Mouse (Mus musculus) heart, adult 2 months (tissue): ENCODE measurements around the gene Ccdc87. TPM values are rescaled to one million over a fixed set of nuclear protein-coding genes. Genes with fewer than 3 reads are reported as not detected.

ENCODE experiments used
- DNase-seq, 2 experiments: peaks; one replicate each; pipeline ENCODE4 v3.0.0; 2021
- H3K27ac ChIP-seq: fragments of 200-600 bp; 2 replicates; pipeline ENCODE4 v1.8.1; 2022
- H3K27me3 ChIP-seq: fragments of 200-500 bp; 2 replicates; pipeline ENCODE4 v1.6.1; 2012; ENCODE audit warnings: mild to moderate bottlenecking, low read length, inconsistent platforms, mixed read lengths; ENCODE audit not compliant: control insufficient read depth, insufficient read depth
- H3K36me3 ChIP-seq: fragments of 200-500 bp; 2 replicates; pipeline ENCODE4 v1.6.1; 2012; ENCODE audit warnings: low read length, inconsistent platforms; ENCODE audit not compliant: control insufficient read depth, insufficient read depth
- H3K4me1 ChIP-seq: fragments of 200-500 bp; 2 replicates; pipeline ENCODE4 v1.6.1; 2011; ENCODE audit warnings: low read length; ENCODE audit not compliant: control insufficient read depth, insufficient read depth
- H3K4me3 ChIP-seq: fragments of 200-600 bp; 2 replicates; pipeline ENCODE4 v1.8.1; 2022
- H3K79me2 ChIP-seq: fragments of 200-500 bp; replicated peaks from 2 replicates; pipeline ENCODE4 v1.6.1; 2012; ENCODE audit warnings: mild to moderate bottlenecking, inconsistent platforms, low read length, moderate library complexity, mixed read lengths; ENCODE audit not compliant: control insufficient read depth, insufficient read depth
- H3K9ac ChIP-seq: fragments of 200-500 bp; 2 replicates; pipeline ENCODE4 v1.6.1; 2012; ENCODE audit warnings: low read depth, mild to moderate bottlenecking, control low read depth, inconsistent platforms, low read length, mixed read lengths
- CTCF ChIP-seq: fragments of 200-600 bp; IDR thresholded peaks from 2 replicates; pipeline ENCODE4 v1.8.1; 2022; ENCODE audit warnings: antibody characterized with exemption, mild to moderate bottlenecking, moderate library complexity
- EP300 ChIP-seq: fragments of 200-500 bp; IDR thresholded peaks from 2 replicates; pipeline ENCODE4 v1.6.1; 2011; ENCODE audit warnings: low read depth, low read length, control low read depth; ENCODE audit not compliant: insufficient read depth
- POLR2A ChIP-seq: fragments of 200-500 bp; IDR thresholded peaks from 2 replicates; pipeline ENCODE4 v1.6.1; 2011; ENCODE audit warnings: mild to moderate bottlenecking, low read depth, low read length, control low read depth; ENCODE audit not compliant: insufficient read depth
- WGBS: fragments of 180-500 bp; shearing (Covaris S2); methylation state at CpG from one replicate; pipeline ENCODE4 v1.1.7; 2018; 5-methylcytosine and 5-hydroxymethylcytosine counted together
- intact Hi-C: fragments of 180-260 bp; cut with DNase I; formaldehyde crosslinking; loops from one replicate; pipeline ENCODE4 v1.15.1; 2025
- polyA plus RNA-seq: library from polyadenylated mRNA; depleted of rRNA; stranded (reverse); fragments of >200 nt; gene quantifications from 2 replicates; pipeline ENCODE4 v1.2.3, GENCODE M21; 2012
- total RNA-seq, 2 experiments: library from RNA; stranded (reverse); gene quantifications; 2 replicates each; pipeline ENCODE4 v1.2.3; 2021

The Ccdc87 gene
- total and polyA plus RNA-seq, 3 experiments = 0.16 TPM; not detected in 2

GRCm38 (mm10) chr19:4829156-4829555 lies 10.0 kb upstream of the Ccdc87 start:
- DNase-seq = peak; percentile 73 to 79
- Histone ChIP-seq H3K4me3 (no peak overlapping the region), H3K79me2 (no peaks in the 10 kb centered on the region), H3K4me1 (no peaks in the 10 kb centered on the region), H3K36me3 (no peaks in the 10 kb centered on the region), H3K27me3 (no peaks in the 10 kb centered on the region), H3K27ac (no peak overlapping the region), H3K9ac (no peak overlapping the region)
- intact Hi-C loops = no loop called here
- 51% methylated on average over 7 of the region's 7 CpGs for WGBS
- no peak for TF ChIP-seq EP300
- TF ChIP-seq POLR2A = no peak
- no peak for TF ChIP-seq CTCF

DNA sequence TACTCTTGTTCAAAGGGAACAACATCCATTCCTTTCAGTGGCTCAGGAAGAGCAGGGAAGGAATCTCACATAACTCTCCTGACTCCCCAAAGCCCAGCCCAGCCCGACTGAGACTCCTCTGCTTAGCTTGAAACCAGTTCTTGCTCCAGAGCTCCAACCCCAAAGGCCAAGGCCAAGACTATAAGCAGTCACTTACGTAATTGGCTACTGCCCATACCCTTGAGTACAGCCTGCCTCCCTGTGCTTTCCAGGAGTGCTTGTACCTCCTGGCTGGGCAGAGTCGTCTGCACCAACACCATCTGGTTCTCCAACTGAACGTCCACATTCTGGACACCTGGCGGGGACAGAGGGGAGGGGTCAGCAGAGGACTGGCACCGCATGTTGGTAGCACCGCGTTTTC lies 5.2 kb upstream of the Ccdc87 start:
- H3K9ac ChIP-seq = no peak overlapping the region
- H3K79me2 ChIP-seq = no peaks in the 10 kb centered on the region
- no peaks in the 10 kb centered on the region for H3K27me3 ChIP-seq
- no peaks in the 10 kb centered on the region for H3K36me3 ChIP-seq
- 82% methylated on average over 8 of the region's 8 CpGs for WGBS
- peak in 1 of 2 experiments; percentile 11 for DNase-seq
- peaks cover 3% of the 10 kb centered on the region for H3K4me1 ChIP-seq
- H3K27ac ChIP-seq = no peak overlapping the region
- intact Hi-C loops = loop anchor here (10.0 kb wide), 1 partner anchor 319 kb away; the partner anchor contains the start of gene Pcx
- TF ChIP-seq POLR2A (no peak), CTCF (no peak), EP300 (no peak)
- H3K4me3 ChIP-seq = no peak overlapping the region

DNA sequence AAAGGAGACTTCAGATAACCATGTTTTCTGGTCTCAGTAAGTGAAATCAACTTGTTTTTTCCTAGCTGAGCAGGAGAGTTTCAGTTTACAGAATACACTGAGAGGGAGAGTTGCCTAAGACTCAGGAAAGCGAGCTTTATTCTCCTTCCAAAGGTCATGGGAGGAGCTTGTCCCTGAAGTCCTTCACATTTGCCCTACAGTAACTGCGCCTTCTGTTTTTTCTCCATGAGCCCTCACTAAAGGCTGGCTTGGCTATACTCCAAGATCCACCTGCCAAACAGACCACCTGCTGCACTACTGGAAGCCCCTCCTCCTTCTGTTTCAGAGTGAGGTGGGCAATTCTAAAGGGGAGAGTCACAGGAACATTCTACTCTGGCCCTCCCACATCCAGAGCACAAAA lies 3.1 kb upstream of the Ccdc87 start:
- Histone ChIP-seq H3K27me3 (no peaks in the 10 kb centered on the region), H3K4me1 (peaks cover 3% of the 10 kb centered on the region), H3K27ac (no peak overlapping the region), H3K79me2 (no peaks in the 10 kb centered on the region), H3K4me3 (no peak overlapping the region), H3K36me3 (no peaks in the 10 kb centered on the region), H3K9ac (no peak overlapping the region)
- intact Hi-C loops = loop anchor here (10.0 kb wide), 1 partner anchor 321 kb away; the partner anchor contains the start of gene Pcx
- DNase-seq = no peak
- 91% methylated on average over 2 of the region's 2 CpGs for WGBS
- no peak for TF ChIP-seq POLR2A
- no peak for TF ChIP-seq EP300
- TF ChIP-seq CTCF = no peak

GRCm38 (mm10) chr19:4837049-4837448 lies 2.1 kb upstream of the Ccdc87 start:
- whole genome bisulfite sequencing = 93% methylated on average over 6 of the region's 6 CpGs
- no peak for DNase-seq
- H3K4me3 ChIP-seq = no peak overlapping the region
- intact Hi-C loops = loop anchor here (10.0 kb wide), 1 partner anchor 322 kb away; the partner anchor contains the start of gene Pcx
- no peaks in the 10 kb centered on the region for H3K27me3 ChIP-seq
- TF ChIP-seq EP300 = no peak
- no peak for TF ChIP-seq CTCF
- no peak for TF ChIP-seq POLR2A
- H3K4me1 ChIP-seq = peaks cover 3% of the 10 kb centered on the region
- H3K79me2 ChIP-seq = no peaks in the 10 kb centered on the region
- H3K9ac ChIP-seq = no peak overlapping the region
- H3K36me3 ChIP-seq = no peaks in the 10 kb centered on the region
- H3K27ac ChIP-seq = no peak overlapping the region

GRCm38 (mm10) chr19:4838526-4839140 lies 533 bp upstream of the Ccdc87 start:
- Histone ChIP-seq H3K4me1 (peaks cover 3% of the 10 kb centered on the region), H3K36me3 (no peaks in the 10 kb centered on the region), H3K27me3 (no peaks in the 10 kb centered on the region), H3K79me2 (no peaks in the 10 kb centered on the region), H3K27ac (peak overlapping the region; percentile 49), H3K4me3 (peak overlapping the region; percentile 55), H3K9ac (peak overlapping the region; percentile 68)
- 21% methylated on average over 10 of the region's 10 CpGs for WGBS
- intact Hi-C loops = loop anchor here (2.0 to 10.0 kb wide), 2 partner anchors 28 to 324 kb away; partner anchors contain the start of genes Gm21992, Pcx and Rbm14
- TF ChIP-seq POLR2A = no peak
- no peak for TF ChIP-seq EP300
- no peak for DNase-seq

GRCm38 (mm10) chr19:4840848-4841247 lies 1.7 kb downstream of the Ccdc87 start:
- Histone ChIP-seq H3K79me2 (no peaks in the 10 kb centered on the region), H3K36me3 (no peaks in the 10 kb centered on the region), H3K4me1 (peaks cover 3% of the 10 kb centered on the region), H3K9ac (no peak overlapping the region), H3K27me3 (no peaks in the 10 kb centered on the region), H3K4me3 (no peak overlapping the region), H3K27ac (no peak overlapping the region)
- 74% methylated on average over 9 of the region's 9 CpGs for WGBS
- no peak for TF ChIP-seq EP300
- TF ChIP-seq POLR2A = no peak
- TF ChIP-seq CTCF = no peak
- no peak for DNase-seq
- intact Hi-C loops = no loop called here
